Mouse (Mus musculus): ENCODE measurements at regions not wholly inside any gene's neighbourhood (a gene's known extent, or its start where the extent isn't known, plus 50 kb on each side); places are given as distances from the start of the nearest gene placed in this dataset.

- TF ChIP-seq EP300 (IDR thresholded peaks at IDR 0.05) = no peak
- TF ChIP-seq CTCF (IDR thresholded peaks at IDR 0.05) = no peak
Measured at GRCm38 (mm10) chr7:133470620-133470958, 131.4 kb downstream of the Tex36 start.
